Mouse (Mus musculus) liver, embryonic 13.5 days (tissue): Measurements from ENCODE around the gene Lypd3. TPM values are rescaled to one million over a fixed set of nuclear protein-coding genes. Genes with fewer than 3 reads are reported as not detected.

ENCODE experiments used
- ATAC-seq: fragments of 200-750 bp; cut with Nextera tagmentation; 2 replicates; pipeline ENCODE4 v1.8.0; 2017; ENCODE audit warnings: low read depth, mild to moderate bottlenecking, moderate number of reproducible peaks, moderate library complexity
- DNase-seq: peaks from one replicate; pipeline ENCODE4 v3.0.0; 2022
- H3K27ac ChIP-seq: fragments of 300-500 bp; sonication (generic); 2 replicates; pipeline ENCODE4 v1.5.1; 2015; ENCODE audit warnings: moderate library complexity, mild to moderate bottlenecking, inconsistent platforms
- H3K27me3 ChIP-seq: fragments of 300-500 bp; sonication (generic); 2 replicates; pipeline ENCODE4 v1.6.1; 2015; ENCODE audit warnings: mild to moderate bottlenecking, inconsistent platforms
- H3K36me3 ChIP-seq: fragments of 300-500 bp; sonication (generic); 2 replicates; pipeline ENCODE4 v1.6.1; 2015; ENCODE audit warnings: mild to moderate bottlenecking, inconsistent platforms
- H3K4me1 ChIP-seq: fragments of 300-500 bp; sonication (generic); replicated peaks from 2 replicates; pipeline ENCODE4 v1.6.1; 2015; ENCODE audit warnings: inconsistent platforms
- H3K4me2 ChIP-seq: fragments of 300-500 bp; sonication (generic); 2 replicates; pipeline ENCODE4 v1.6.1; 2015; ENCODE audit warnings: inconsistent platforms, mild to moderate bottlenecking, moderate library complexity
- H3K4me3 ChIP-seq: fragments of 300-500 bp; sonication (generic); replicated peaks from 2 replicates; pipeline ENCODE4 v1.5.1; 2015; ENCODE audit warnings: mild to moderate bottlenecking, inconsistent platforms
- H3K9ac ChIP-seq: fragments of 300-500 bp; sonication (generic); 2 replicates; pipeline ENCODE4 v1.6.1; 2015; ENCODE audit warnings: mild to moderate bottlenecking, inconsistent platforms
- H3K9me3 ChIP-seq: fragments of 300-500 bp; sonication (generic); replicated peaks from 2 replicates; pipeline ENCODE4 v1.6.1; 2016; ENCODE audit warnings: inconsistent platforms
- WGBS: fragments of 180-500 bp; shearing (Covaris S2); methylation state at CpG from one replicate; pipeline ENCODE4 v1.1.7; 2015; ENCODE audit not compliant: insufficient replicate concordance; 5-methylcytosine and 5-hydroxymethylcytosine counted together
- polyA plus RNA-seq: library from polyadenylated mRNA; unstranded; fragments of >200 nt; fragmentation: Nextera tagmentation; extraction: Ambion mirVana; gene quantifications from 2 replicates; pipeline ENCODE4 v1.2.1, GENCODE M21; 2015

The Lypd3 gene
- polyA plus RNA-seq, 1 experiment from 2014 or later: not detected

- Histone ChIP-seq H3K9ac (peak overlapping the region; percentile 29; the same call in 1 of the 2 replicates), H3K4me2 (peak overlapping the region; percentile 75), H3K9me3 (no peaks in the 10 kb centered on the region), H3K4me1 (peaks cover 12% of the 10 kb centered on the region), H3K36me3 (no peaks in the 10 kb centered on the region), H3K27me3 (peaks cover 59% of the 10 kb centered on the region), H3K4me3 (peak overlapping the region; percentile 52), H3K27ac (no peak overlapping the region)
- 4% methylated on average over 35 of the region's 35 CpGs for WGBS
- DNase-seq (no peak), ATAC-seq (peak; percentile 10; the same call in 1 of the 2 replicates)
Observed at GRCm38 (mm10) chr7:24638026-24638856, 1.9 kb downstream of the Lypd3 start.

DNA sequence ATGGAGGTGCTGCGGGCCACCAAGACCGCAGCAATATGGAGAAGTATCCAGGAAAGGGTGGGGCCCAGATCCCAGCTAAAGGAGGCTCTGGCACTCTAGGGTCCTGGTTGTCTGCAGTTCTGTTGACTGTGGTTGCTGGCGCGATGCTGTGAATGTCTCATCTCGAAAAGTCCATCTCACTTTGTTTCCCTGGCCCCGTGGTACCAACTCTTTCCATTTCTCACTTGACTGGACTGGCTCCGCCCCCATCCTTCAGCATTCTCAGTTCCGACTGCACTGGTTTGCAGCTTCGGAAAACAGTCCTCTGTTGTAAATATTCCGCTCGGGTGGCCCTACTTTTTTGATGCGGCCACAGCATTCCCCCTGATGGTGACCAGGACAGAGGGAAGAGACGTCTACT, 4.1 kb downstream of the Lypd3 start:
- Histone ChIP-seq H3K36me3 (no peaks in the 10 kb centered on the region), H3K27ac (no peak overlapping the region), H3K4me1 (peaks cover 12% of the 10 kb centered on the region), H3K9ac (no peak overlapping the region), H3K27me3 (peaks cover 59% of the 10 kb centered on the region), H3K4me3 (no peak overlapping the region), H3K9me3 (no peaks in the 10 kb centered on the region), H3K4me2 (no peak overlapping the region)
- no peak for DNase-seq
- no peak for ATAC-seq
- WGBS: 57% methylated on average over 13 of the region's 13 CpGs

- Histone ChIP-seq H3K27me3 (peaks cover 42% of the 10 kb centered on the region), H3K4me3 (no peak overlapping the region), H3K27ac (no peak overlapping the region), H3K36me3 (no peaks in the 10 kb centered on the region), H3K4me2 (no peak overlapping the region), H3K4me1 (peaks cover 12% of the 10 kb centered on the region), H3K9me3 (no peaks in the 10 kb centered on the region), H3K9ac (no peak overlapping the region)
- 7% methylated on average over 9 of the region's 9 CpGs for WGBS
- peak; percentile 24 for DNase-seq
- ATAC-seq: no peak
Observed at GRCm38 (mm10) chr7:24642491-24642890, 6.1 kb downstream of the Lypd3 start.

DNA sequence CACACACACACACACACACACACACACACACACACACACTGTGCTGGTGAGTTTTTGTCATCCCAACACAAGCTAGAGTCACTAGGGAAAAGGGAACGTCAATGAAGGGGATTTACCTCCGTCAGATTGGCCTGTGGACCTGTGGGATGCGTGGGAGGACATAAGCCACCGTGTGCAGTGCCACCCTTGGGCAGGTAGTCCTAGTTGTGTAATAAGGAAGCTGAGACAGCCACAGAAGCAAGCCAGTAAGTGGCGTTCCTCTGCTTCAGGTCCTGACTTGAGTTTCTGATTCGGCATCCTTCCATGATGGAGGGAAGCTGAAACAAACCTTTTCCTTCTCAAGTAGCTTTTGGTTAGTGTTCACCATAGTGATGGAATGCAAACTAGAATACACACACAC, 8.1 kb downstream of the Lypd3 start:
- WGBS: 59% methylated on average over 6 of the region's 6 CpGs
- H3K4me3 ChIP-seq: no peak overlapping the region
- no peaks in the 10 kb centered on the region for H3K9me3 ChIP-seq
- no peaks in the 10 kb centered on the region for H3K4me1 ChIP-seq
- no peak overlapping the region for H3K27ac ChIP-seq
- no peak for DNase-seq
- no peak overlapping the region for H3K4me2 ChIP-seq
- H3K27me3 ChIP-seq: peaks cover 21% of the 10 kb centered on the region
- ATAC-seq: no peak
- H3K36me3 ChIP-seq: no peaks in the 10 kb centered on the region
- no peak overlapping the region for H3K9ac ChIP-seq

DNA sequence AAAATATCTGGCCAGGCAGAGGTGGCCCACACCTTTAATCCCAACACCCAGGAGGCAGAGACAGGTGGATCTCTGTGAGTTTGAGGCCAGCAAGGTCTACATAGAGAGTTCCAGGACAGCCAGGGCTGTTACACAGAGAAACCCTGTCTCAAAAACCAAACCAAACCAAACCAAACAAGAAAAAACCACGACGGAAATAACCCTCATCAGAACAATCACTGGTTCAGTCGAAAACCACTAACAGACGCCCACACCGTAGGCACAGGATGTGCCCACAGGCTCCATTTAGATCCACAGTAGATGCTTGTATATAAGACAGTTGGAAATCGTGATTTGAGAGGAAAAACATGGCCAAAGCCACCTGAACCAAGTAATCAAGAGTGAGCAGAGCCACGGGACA, 8.6 kb downstream of the Lypd3 start:
- Histone ChIP-seq H3K4me2 (no peak overlapping the region), H3K27me3 (peaks cover 16% of the 10 kb centered on the region), H3K27ac (no peak overlapping the region), H3K9ac (no peak overlapping the region), H3K36me3 (no peaks in the 10 kb centered on the region), H3K4me3 (no peak overlapping the region), H3K9me3 (no peaks in the 10 kb centered on the region), H3K4me1 (no peaks in the 10 kb centered on the region)
- 21% methylated on average over 7 of the region's 7 CpGs for WGBS
- DNase-seq: no peak
- no peak for ATAC-seq

DNA sequence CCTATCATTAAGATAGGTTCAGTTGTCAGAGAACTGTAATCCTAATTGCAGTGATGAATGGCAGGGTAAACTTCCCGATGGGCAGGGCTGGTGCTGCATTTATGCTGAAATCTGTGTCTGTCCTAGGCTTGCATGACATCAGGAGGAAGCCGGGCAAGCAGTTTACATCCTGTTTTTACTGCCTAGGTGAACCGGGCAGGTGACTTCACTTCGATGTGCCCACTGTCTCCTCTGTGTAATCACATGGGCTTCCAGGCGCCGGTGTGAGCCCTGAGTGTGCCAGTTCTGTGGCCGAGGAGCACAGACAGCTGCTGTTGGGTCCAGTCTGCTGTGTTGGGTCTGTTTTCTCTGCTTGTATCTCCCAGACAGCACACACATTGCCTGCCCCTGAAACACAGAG, 10.1 kb downstream of the Lypd3 start:
- Histone ChIP-seq H3K27ac (no peak overlapping the region), H3K9ac (no peak overlapping the region), H3K27me3 (0 out of 2 replicates have a peak, but pooled peaks cover 4% of the 10 kb centered on the region), H3K9me3 (no peaks in the 10 kb centered on the region), H3K4me1 (no peaks in the 10 kb centered on the region), H3K36me3 (no peaks in the 10 kb centered on the region), H3K4me2 (no peak overlapping the region), H3K4me3 (no peak overlapping the region)
- WGBS: 62% methylated on average over 7 of the region's 7 CpGs
- DNase-seq (no peak), ATAC-seq (no peak)

DNA sequence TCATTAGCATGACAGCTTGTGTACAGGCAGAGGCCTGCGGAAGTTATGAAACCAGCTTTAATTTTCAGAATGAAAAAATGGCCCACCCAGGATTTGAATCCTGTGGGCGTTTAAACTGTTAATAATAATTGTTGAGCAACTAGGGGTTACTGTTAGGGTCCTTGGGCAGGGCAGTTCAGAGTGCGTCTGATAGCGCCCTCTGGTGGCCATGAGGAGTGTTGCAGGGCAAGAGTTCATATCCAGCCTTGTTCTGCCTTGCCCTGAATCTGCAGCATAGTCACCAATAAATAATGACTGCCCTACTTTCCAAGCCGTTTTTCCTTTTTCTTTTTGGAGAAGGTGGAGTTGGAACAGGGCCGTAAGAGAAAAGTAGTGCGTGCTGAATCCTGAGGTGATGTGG, 17.3 kb downstream of the Lypd3 start:
- no peaks in the 10 kb centered on the region for H3K36me3 ChIP-seq
- 18% methylated on average over 7 of the region's 7 CpGs for WGBS
- no peak overlapping the region for H3K27ac ChIP-seq
- H3K4me2 ChIP-seq: no peak overlapping the region
- ATAC-seq: no peak
- no peaks in the 10 kb centered on the region for H3K4me1 ChIP-seq
- no peak overlapping the region for H3K4me3 ChIP-seq
- H3K27me3 ChIP-seq: no peaks in the 10 kb centered on the region
- DNase-seq: peak; percentile 23
- H3K9ac ChIP-seq: no peak overlapping the region
- no peaks in the 10 kb centered on the region for H3K9me3 ChIP-seq

DNA sequence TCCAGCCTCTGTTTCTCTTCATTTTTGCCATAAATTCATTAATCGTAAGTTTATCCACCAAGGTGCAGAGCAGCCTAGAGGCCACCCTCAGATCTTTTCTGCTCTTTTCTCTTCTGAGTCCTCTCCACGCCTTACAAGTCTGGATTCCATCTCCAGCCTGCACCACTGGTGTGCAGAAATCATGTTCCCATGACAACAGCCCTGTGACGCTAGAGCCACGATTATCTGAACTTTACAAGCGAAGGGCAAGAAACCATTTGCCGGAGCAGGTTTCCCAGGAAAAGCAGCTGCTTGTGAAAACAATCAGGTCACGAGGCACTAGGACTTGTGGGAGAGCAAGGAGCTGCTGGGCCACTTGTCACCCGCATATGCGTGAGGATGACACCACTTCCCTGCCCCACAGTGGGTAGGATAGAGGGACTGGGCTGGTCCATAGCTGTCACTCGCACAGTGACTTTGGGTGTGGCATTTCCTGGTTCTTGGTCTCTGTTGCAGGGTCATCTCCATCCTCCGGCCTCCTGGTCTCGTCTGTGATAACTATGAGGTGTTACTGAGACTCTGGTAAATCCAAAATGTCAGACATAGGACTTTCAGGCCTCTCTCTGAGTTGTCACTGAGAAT, 23.5 kb downstream of the Lypd3 start:
- H3K9ac ChIP-seq: no peak overlapping the region
- no peaks in the 10 kb centered on the region for H3K36me3 ChIP-seq
- no peak overlapping the region for H3K4me2 ChIP-seq
- WGBS: 54% methylated on average over 12 of the region's 12 CpGs
- no peaks in the 10 kb centered on the region for H3K27me3 ChIP-seq
- DNase-seq: no peak
- ATAC-seq: no peak
- H3K4me3 ChIP-seq: no peak overlapping the region
- H3K27ac ChIP-seq: no peak overlapping the region
- peaks cover 3% of the 10 kb centered on the region; the same call in 1 of the 2 replicates for H3K4me1 ChIP-seq
- H3K9me3 ChIP-seq: no peaks in the 10 kb centered on the region

GRCm38 (mm10) chr7:24661118-24661904, 25.0 kb downstream of the Lypd3 start:
- H3K9ac ChIP-seq: no peak overlapping the region
- WGBS: 29% methylated on average over 17 of the region's 17 CpGs
- H3K9me3 ChIP-seq: no peaks in the 10 kb centered on the region
- DNase-seq: no peak
- H3K36me3 ChIP-seq: no peaks in the 10 kb centered on the region
- peaks cover 3% of the 10 kb centered on the region; the same call in 1 of the 2 replicates for H3K4me1 ChIP-seq
- H3K4me2 ChIP-seq: peak overlapping the region; percentile 31; the same call in 1 of the 2 replicates
- no peaks in the 10 kb centered on the region for H3K27me3 ChIP-seq
- ATAC-seq: no peak
- H3K4me3 ChIP-seq: no peak overlapping the region
- no peak overlapping the region for H3K27ac ChIP-seq

DNA sequence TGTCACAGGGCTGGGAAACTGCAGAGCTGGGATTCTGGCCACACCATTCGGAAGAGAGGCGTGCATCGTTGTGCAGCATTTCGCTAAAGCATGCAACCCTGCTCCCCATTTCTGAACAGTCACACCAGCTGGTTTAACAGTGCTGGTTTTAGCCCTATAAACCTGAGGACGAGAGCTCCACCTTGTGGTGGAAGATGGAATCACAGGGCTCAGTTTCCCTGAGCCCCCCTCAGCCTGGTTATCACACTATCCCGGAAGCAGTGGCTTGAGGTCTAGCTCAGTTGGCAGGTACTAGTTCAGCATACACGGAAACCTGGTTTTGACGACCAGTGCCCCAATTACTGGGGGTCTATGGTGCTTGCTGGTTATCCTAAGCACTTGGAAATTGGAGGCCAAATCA, 26.2 kb downstream of the Lypd3 start:
- H3K9ac ChIP-seq: no peak overlapping the region
- H3K9me3 ChIP-seq: no peaks in the 10 kb centered on the region
- DNase-seq: peak; percentile 51
- H3K27ac ChIP-seq: no peak overlapping the region
- peak; percentile 39; the same call in 1 of the 2 replicates for ATAC-seq
- no peak overlapping the region for H3K4me2 ChIP-seq
- H3K27me3 ChIP-seq: no peaks in the 10 kb centered on the region
- H3K36me3 ChIP-seq: no peaks in the 10 kb centered on the region
- peaks cover 3% of the 10 kb centered on the region; the same call in 1 of the 2 replicates for H3K4me1 ChIP-seq
- no peak overlapping the region for H3K4me3 ChIP-seq
- 8% methylated on average over 8 of the region's 8 CpGs for WGBS

- 33% methylated on average over 8 of the region's 8 CpGs for WGBS
- peaks cover 3% of the 10 kb centered on the region; the same call in 1 of the 2 replicates for H3K4me1 ChIP-seq
- no peak overlapping the region for H3K4me3 ChIP-seq
- ATAC-seq: no peak
- H3K27ac ChIP-seq: no peak overlapping the region
- no peak overlapping the region for H3K9ac ChIP-seq
- no peaks in the 10 kb centered on the region for H3K9me3 ChIP-seq
- no peaks in the 10 kb centered on the region for H3K36me3 ChIP-seq
- no peak for DNase-seq
- no peaks in the 10 kb centered on the region for H3K27me3 ChIP-seq
- no peak overlapping the region for H3K4me2 ChIP-seq
Observed at GRCm38 (mm10) chr7:24664301-24664700, 28.0 kb downstream of the Lypd3 start.
